Comparison of ENCODE assay signal across 33 mouse cellular contexts in genomic region chr6:92199414-92199813, GRCm38 (mm10). TPM values are rescaled to one million over a fixed set of nuclear protein-coding genes. Genes with fewer than 3 reads are reported as not detected.
DNase-seq lines count a peak whose midpoint lies in the region; ATAC-seq and TF ChIP-seq lines count a peak whose summit lies in the region.
"Had no signal": no experiment of that assay in that cellular context is flagged by ENCODE, and none has a peak within 500 bp of the region (broad histone marks: within the 10 kb centered on the region; RNA-seq: fewer than 3 reads in every experiment).

No protein-coding gene starts in this region.

- intact Hi-C loops in left cerebral cortex, postnatal 36 days (cut with DNase I), result no loop called here

- TF ChIP-seq CTCF in lung, adult 2 months (IDR thresholded peaks at IDR 0.05; ENCODE audit: insufficient read depth, low read length), result no peak

- H3K4me1 ChIP-seq in lung, adult 2 months (ENCODE audit: control insufficient read depth, insufficient read depth, low read length), result peaks cover 3% of the 10 kb centered on the region
- H3K4me1 ChIP-seq: forebrain, embryonic 13.5 days; heart, embryonic 13.5 days; hindbrain, embryonic 10.5 days; hindbrain, embryonic 15.5 days; limb, embryonic 10.5 days; limb, embryonic 15.5 days; neural tube, embryonic 12.5 days had no signal

- ATAC-seq in megakaryocyte, adult 5-6 weeks (ENCODE audit: poor library complexity, severe bottlenecking), result peak; percentile 75
- ATAC-seq: forebrain, embryonic 13.5 days; inflammation-experienced regulatory T-cells, adult 6 months had no signal

- TF ChIP-seq POLR2A in lung, adult 2 months (IDR thresholded peaks at IDR 0.05; ENCODE audit: borderline replicate concordance, extremely low read depth, low read depth, low read length), result no peak

- WGBS in lung, adult 2 months, result 60% methylated on average over 8 of the region's 8 CpGs

- no peak overlapping the region for H3K4me3 ChIP-seq in lung, adult 2 months (replicated peaks; ENCODE audit: extremely low read depth, low read depth, low read length)
- H3K4me3 ChIP-seq: forebrain, embryonic 13.5 days; heart, embryonic 13.5 days; hindbrain, embryonic 10.5 days; hindbrain, embryonic 15.5 days; limb, embryonic 10.5 days; limb, embryonic 15.5 days; myocyte; neural tube, embryonic 12.5 days had no signal

- DNase-seq in lung, postnatal 36 days, result peak; percentile 25
- no peak for DNase-seq in lung, adult 2 months
- peak; percentile 16 for DNase-seq in NIH3T3 (ENCODE audit: low read depth)
- no peak for DNase-seq in left cerebral cortex, postnatal 36 days (ENCODE audit: low spot score in 2 of 2)
- DNase-seq in frontal cortex, postnatal 10 days (ENCODE audit: low spot score in 2 of 2), result no peak
- no peak for DNase-seq in spleen, postnatal 36 days (ENCODE audit: low spot score in 2 of 2)
- DNase-seq: adrenal gland, postnatal 36 days; cerebellum, adult 8-10 months; cerebellum, postnatal 36 days; gastrocnemius, postnatal 36 days; heart, postnatal 10 days; kidney, adult 2 months; kidney, postnatal 36 days; lung, embryonic 14.5 days; lung, postnatal 4 days; right cerebral cortex, postnatal 4 days; thymus, adult 2 months; thymus, postnatal 4 days had no signal

RNA-seq across cellular contexts. Expression of gene Rbsn, which starts 15.3 kb away (rescaled TPM):
- 9.7 and 13.3 TPM in 2 replicates for polyA plus RNA-seq in lung, adult 2 months (2012; rRNA removed)
- 9.5 and 9.6 TPM in 2 replicates for total RNA-seq in megakaryocyte, adult 5-6 weeks (2015)
- total RNA-seq in megakaryocyte, adult 5-6 weeks (2017), result 18.4 and 22.7 TPM in 2 replicates
- total RNA-seq in left cerebral cortex, postnatal 36 days (2021), result 10 to 100 TPM; 40.3 to 46.8 TPM

RNA-seq across cellular contexts. Expression of gene Mrps25, which starts 15.6 kb away (rescaled TPM):
- polyA plus RNA-seq in lung, adult 2 months (2012; rRNA removed), result 5.6 and 6.2 TPM in 2 replicates
- total RNA-seq in megakaryocyte, adult 5-6 weeks (2015), result 22.0 and 43.1 TPM in 2 replicates
- total RNA-seq in megakaryocyte, adult 5-6 weeks (2017), result 35.3 and 38.4 TPM in 2 replicates
- total RNA-seq in left cerebral cortex, postnatal 36 days (2021), result 10 to 100 TPM; 53.0 TPM

RNA-seq across cellular contexts. Expression of gene Trh, which starts 45.0 kb away (rescaled TPM):
- polyA plus RNA-seq in lung, adult 2 months (2012; rRNA removed), result not detected in 2 replicates
- not detected in 2 replicates for total RNA-seq in megakaryocyte, adult 5-6 weeks (2015)
- total RNA-seq in megakaryocyte, adult 5-6 weeks (2017), result not detected in 2 replicates
- total RNA-seq in left cerebral cortex, postnatal 36 days (2021), result 1 to 10 TPM; 1.9 to 9.9 TPM
- total RNA-seq: adrenal gland, adult 18-20 months; adrenal gland, postnatal 36 days; G1E; gastrocnemius, adult 18-20 months; gastrocnemius, postnatal 36 days; heart, adult 8-10 months; heart, postnatal 10 days had no signal
- polyA plus RNA-seq: G1E; inflammation-experienced regulatory T-cells, adult 6 months; kidney, adult 2 months; limb, embryonic 10.5 days; limb, embryonic 15.5 days; myocyte; spleen, adult 2 months had no signal

Comparison
In these comparisons a context has a peak if more than half of its experiments do, and no peak if none do; other contexts are left out.
1. DNase-seq: peak in lung, postnatal 36 days (single experiment) and NIH3T3 (single experiment); none in lung, adult 2 months (single experiment), left cerebral cortex, postnatal 36 days (0 of 2), frontal cortex, postnatal 10 days (0 of 2) and spleen, postnatal 36 days (0 of 2).